Mouse (Mus musculus) urinary bladder, postnatal 36 days (tissue): ENCODE data around the gene Npvf.

Experiments used
- DNase-seq, 2 experiments: peaks; one replicate each; pipeline ENCODE4 v3.0.0; 2022; ENCODE audit warnings: low spot score in 2 of 2, mixed read lengths in 1 of 2

Npvf gene

GRCm38 (mm10) chr6:50654356-50654755, at the start of gene Npvf:
Npvf (minus strand) TSS chr6:50654439.
- DNase-seq, result no peak

GRCm38 (mm10) chr6:50689121-50689815, 35.0 kb upstream of the Npvf start:
- no peak for DNase-seq

GRCm38 (mm10) chr6:50684646-50685415, 30.6 kb upstream of the Npvf start:
- DNase-seq, result peak in 1 of 2 experiments; percentile 27

GRCm38 (mm10) chr6:50681491-50681890, 27.3 kb upstream of the Npvf start:
- no peak for DNase-seq

- no peak for DNase-seq
Observed at GRCm38 (mm10) chr6:50680224-50681215, 26.3 kb upstream of the Npvf start.

GRCm38 (mm10) chr6:50679486-50679828, 25.2 kb upstream of the Npvf start:
- DNase-seq, result no peak

- peak; percentile 61 to 73 for DNase-seq
Observed at GRCm38 (mm10) chr6:50678826-50679485, 24.7 kb upstream of the Npvf start.

- no peak for DNase-seq
Observed at GRCm38 (mm10) chr6:50671191-50671590, 17.0 kb upstream of the Npvf start.

- DNase-seq, result no peak
Observed at GRCm38 (mm10) chr6:50666937-50667336, 12.7 kb upstream of the Npvf start.

- DNase-seq, result no peak
Observed at GRCm38 (mm10) chr6:50665020-50665419, 10.8 kb upstream of the Npvf start.

GRCm38 (mm10) chr6:50664193-50664592, 10.0 kb upstream of the Npvf start:
- DNase-seq, result no peak

- peak; percentile 10 to 32 for DNase-seq
Observed at GRCm38 (mm10) chr6:50662925-50663583, 8.8 kb upstream of the Npvf start.

- DNase-seq, result no peak
Observed at GRCm38 (mm10) chr6:50661729-50662128, 7.5 kb upstream of the Npvf start.

GRCm38 (mm10) chr6:50658466-50658865, 4.2 kb upstream of the Npvf start:
- DNase-seq, result no peak

GRCm38 (mm10) chr6:50658018-50658417, 3.8 kb upstream of the Npvf start:
- no peak for DNase-seq

- no peak for DNase-seq
Observed at GRCm38 (mm10) chr6:50656426-50656825, 2.2 kb upstream of the Npvf start.

- no peak for DNase-seq
Observed at GRCm38 (mm10) chr6:50655925-50656324, 1.7 kb upstream of the Npvf start.

GRCm38 (mm10) chr6:50647656-50648055, 6.6 kb downstream of the Npvf start:
- no peak for DNase-seq

GRCm38 (mm10) chr6:50646659-50647058, 7.6 kb downstream of the Npvf start:
- DNase-seq, result no peak

GRCm38 (mm10) chr6:50644701-50645100, 9.5 kb downstream of the Npvf start:
- DNase-seq, result no peak

GRCm38 (mm10) chr6:50641898-50642297, 12.3 kb downstream of the Npvf start:
- DNase-seq, result no peak
